Mouse (Mus musculus): Measurements from ENCODE around the gene Tubg1. TPM values are rescaled to one million over a fixed set of nuclear protein-coding genes. Genes with fewer than 3 reads are reported as not detected.

Tubg1 gene
- total and polyA plus RNA-seq, 3 experiments = 42.7 to 43.0 (median 42.9) TPM

Small RNA genes within 50 kb of the gene (microRNA-seq; reads per million reads assigned to microRNA genes)
- 0 reads per million in 2 experiments for gene Gm27626

Other genes with a start within 250 kb of the Tubg1 start
- gene Stat3, start 180.4 kb upstream of the Tubg1 start, total RNA-seq (2021) = 10 to 100 TPM; 76.6 to 79.4 TPM
- gene Stat3, start 180.4 kb upstream of the Tubg1 start, polyA plus RNA-seq (2012; rRNA removed) = 45.4 and 54.9 TPM in 2 replicates
- gene Cavin1, start 149.1 kb upstream of the Tubg1 start, total RNA-seq (2021) = 100 to 1,000 TPM; 236 to 425 TPM
- gene Cavin1, start 149.1 kb upstream of the Tubg1 start, polyA plus RNA-seq (2012; rRNA removed) = 193 and 219 TPM in 2 replicates
- gene Atp6v0a1, start 110.5 kb upstream of the Tubg1 start, total RNA-seq (2021) = 100 to 1,000 TPM; 116 to 159 TPM
- gene Atp6v0a1, start 110.5 kb upstream of the Tubg1 start, polyA plus RNA-seq (2012; rRNA removed) = 77.9 and 98.0 TPM in 2 replicates
- 10 to 100 TPM; 38.0 to 42.5 TPM for gene Naglu, start 49.9 kb upstream of the Tubg1 start, total RNA-seq (2021)
- gene Naglu, start 49.9 kb upstream of the Tubg1 start, polyA plus RNA-seq (2012; rRNA removed) = 102 and 120 TPM in 2 replicates
- 1 to 10 TPM; 1.1 to 2.5 TPM for gene Hsd17b1, start 41.5 kb upstream of the Tubg1 start, total RNA-seq (2021)
- 2.1 and 2.3 TPM in 2 replicates for gene Hsd17b1, start 41.5 kb upstream of the Tubg1 start, polyA plus RNA-seq (2012; rRNA removed)
- gene Coasy, start 37.4 kb upstream of the Tubg1 start, total RNA-seq (2021) = 10 to 100 TPM; 86.9 to 90.5 TPM
- gene Coasy, start 37.4 kb upstream of the Tubg1 start, polyA plus RNA-seq (2012; rRNA removed) = 178 and 187 TPM in 2 replicates
- gene Mlx, start 32.7 kb upstream of the Tubg1 start, total RNA-seq (2021) = 10 to 100 TPM; 57.8 to 72.3 TPM
- gene Mlx, start 32.7 kb upstream of the Tubg1 start, polyA plus RNA-seq (2012; rRNA removed) = 36.3 and 42.4 TPM in 2 replicates
- 1 to 10 TPM; 3.6 to 5.9 TPM for gene Psmc3ip, start 24.5 kb upstream of the Tubg1 start, total RNA-seq (2021)
- gene Psmc3ip, start 24.5 kb upstream of the Tubg1 start, polyA plus RNA-seq (2012; rRNA removed) = 0.38 and 0.71 TPM in 2 replicates
- gene Retreg3, start within 50 bp of the Tubg1 start, total RNA-seq (2021) = 10 to 100 TPM; 50.7 to 50.9 TPM
- 41.7 and 46.9 TPM in 2 replicates for gene Retreg3, start within 50 bp of the Tubg1 start, polyA plus RNA-seq (2012; rRNA removed)
- 1 to 10 TPM; 6.2 to 7.5 TPM for gene Tubg2, start 36.0 kb downstream of the Tubg1 start, total RNA-seq (2021)
- 5.5 and 6.0 TPM in 2 replicates for gene Tubg2, start 36.0 kb downstream of the Tubg1 start, polyA plus RNA-seq (2012; rRNA removed)
- gene Cntnap1, start 50.6 kb downstream of the Tubg1 start, total RNA-seq (2021) = 1 to 10 TPM; 6.8 TPM
- gene Cntnap1, start 50.6 kb downstream of the Tubg1 start, polyA plus RNA-seq (2012; rRNA removed) = 9.3 and 9.4 TPM in 2 replicates
- gene Plekhh3, start 51.4 kb downstream of the Tubg1 start, total RNA-seq (2021) = 10 to 100 TPM; 19.4 to 39.7 TPM
- 112 and 122 TPM in 2 replicates for gene Plekhh3, start 51.4 kb downstream of the Tubg1 start, polyA plus RNA-seq (2012; rRNA removed)
- under 1 TPM; 0.26 to 0.83 TPM for gene Ccr10, start 55.5 kb downstream of the Tubg1 start, total RNA-seq (2021)
- gene Ccr10, start 55.5 kb downstream of the Tubg1 start, polyA plus RNA-seq (2012; rRNA removed) = 0.84 and 1.6 TPM in 2 replicates
- gene Ezh1, start 106.5 kb downstream of the Tubg1 start, total RNA-seq (2021) = 10 to 100 TPM; 31.3 to 35.0 TPM
- 17.1 and 20.1 TPM in 2 replicates for gene Ezh1, start 106.5 kb downstream of the Tubg1 start, polyA plus RNA-seq (2012; rRNA removed)
- gene Ramp2, start 126.1 kb downstream of the Tubg1 start, total RNA-seq (2021) = 10 to 100 TPM; 46.5 to 46.9 TPM
- 109 and 114 TPM in 2 replicates for gene Ramp2, start 126.1 kb downstream of the Tubg1 start, polyA plus RNA-seq (2012; rRNA removed)
- gene Vps25, start 133.8 kb downstream of the Tubg1 start, total RNA-seq (2021) = 100 to 1,000 TPM; 102 to 116 TPM
- 186 and 204 TPM in 2 replicates for gene Vps25, start 133.8 kb downstream of the Tubg1 start, polyA plus RNA-seq (2012; rRNA removed)
- gene Wnk4, start 140.6 kb downstream of the Tubg1 start, total RNA-seq (2021) = 1 to 10 TPM; 2.1 to 3.7 TPM
- 0.62 and 0.94 TPM in 2 replicates for gene Wnk4, start 140.6 kb downstream of the Tubg1 start, polyA plus RNA-seq (2012; rRNA removed)
- under 1 TPM; 0.32 to 0.38 TPM for gene Cntd1, start 159.1 kb downstream of the Tubg1 start, total RNA-seq (2021)
- gene Cntd1, start 159.1 kb downstream of the Tubg1 start, polyA plus RNA-seq (2012; rRNA removed) = 0.06 and 0.11 TPM in 2 replicates
- 10 to 100 TPM; 68.3 to 84.3 TPM for gene Coa3, start 159.2 kb downstream of the Tubg1 start, total RNA-seq (2021)
- 380 and 465 TPM in 2 replicates for gene Coa3, start 159.2 kb downstream of the Tubg1 start, polyA plus RNA-seq (2012; rRNA removed)
- 100 to 1,000 TPM; 107 to 160 TPM for gene Becn1, start 182.3 kb downstream of the Tubg1 start, total RNA-seq (2021)
- gene Becn1, start 182.3 kb downstream of the Tubg1 start, polyA plus RNA-seq (2012; rRNA removed) = 81.6 and 126 TPM in 2 replicates
- 100 to 1,000 TPM; 129 to 161 TPM for gene Psme3, start 196.3 kb downstream of the Tubg1 start, total RNA-seq (2021)
- 31.7 and 45.2 TPM in 2 replicates for gene Psme3, start 196.3 kb downstream of the Tubg1 start, polyA plus RNA-seq (2012; rRNA removed)
- gene Aoc2, start 205.1 kb downstream of the Tubg1 start, total RNA-seq (2021) = 1 to 10 TPM; 4.9 to 5.5 TPM
- gene Aoc2, start 205.1 kb downstream of the Tubg1 start, polyA plus RNA-seq (2012; rRNA removed) = 6.3 and 7.7 TPM in 2 replicates
- 10 to 100 TPM; 48.4 to 76.6 TPM for gene Aoc3, start 210.7 kb downstream of the Tubg1 start, total RNA-seq (2021)
- gene Aoc3, start 210.7 kb downstream of the Tubg1 start, polyA plus RNA-seq (2012; rRNA removed) = 69.3 and 101 TPM in 2 replicates
- 10 to 100 TPM in 1 of 2 experiments, 1 to 10 TPM in 1; 1.8 to 24.0 TPM for gene G6pc, start 247.6 kb downstream of the Tubg1 start, total RNA-seq (2021)
- 0.13 and 0.26 TPM in 2 replicates for gene G6pc, start 247.6 kb downstream of the Tubg1 start, polyA plus RNA-seq (2012; rRNA removed)

Measured in adrenal gland, adult 2 months (tissue).